Mouse (Mus musculus): ENCODE measurements at regions not wholly inside any gene's neighbourhood (a gene's known extent, or its start where the extent isn't known, plus 50 kb on each side); places are given as distances from the start of the nearest gene placed in this dataset.

- DNase-seq, result no peak
These were observed 53.2 kb downstream of the Gm815 start for GRCm38 (mm10) chr19:26938911-26939310.

GRCm38 (mm10) chr19:26944006-26944405, 58.3 kb downstream of the Gm815 start:
- DNase-seq, result no peak

- no peak for DNase-seq
These were observed 60.9 kb downstream of the Gm815 start for GRCm38 (mm10) chr19:26946562-26946961.

DNA sequence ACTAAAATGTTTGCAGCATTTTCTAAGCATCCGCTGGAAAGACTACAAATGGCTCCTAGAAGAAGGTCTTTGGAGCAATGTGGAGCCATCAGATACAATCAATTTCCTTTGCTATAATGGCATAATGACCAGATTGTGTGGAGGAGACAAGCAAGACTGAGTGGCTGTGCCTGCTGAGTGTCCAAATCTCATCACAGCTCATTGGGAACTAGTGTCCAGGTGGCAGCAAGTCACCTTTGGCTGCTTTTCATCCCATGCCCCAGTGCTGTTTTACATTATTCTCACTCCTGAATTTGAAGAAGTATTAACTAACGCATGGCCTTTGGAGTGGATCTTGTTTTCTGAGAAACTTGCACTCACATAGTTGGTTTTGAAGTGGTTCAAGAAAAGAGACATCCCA, 62.8 kb downstream of the Gm815 start:
- no peak for DNase-seq

DNA sequence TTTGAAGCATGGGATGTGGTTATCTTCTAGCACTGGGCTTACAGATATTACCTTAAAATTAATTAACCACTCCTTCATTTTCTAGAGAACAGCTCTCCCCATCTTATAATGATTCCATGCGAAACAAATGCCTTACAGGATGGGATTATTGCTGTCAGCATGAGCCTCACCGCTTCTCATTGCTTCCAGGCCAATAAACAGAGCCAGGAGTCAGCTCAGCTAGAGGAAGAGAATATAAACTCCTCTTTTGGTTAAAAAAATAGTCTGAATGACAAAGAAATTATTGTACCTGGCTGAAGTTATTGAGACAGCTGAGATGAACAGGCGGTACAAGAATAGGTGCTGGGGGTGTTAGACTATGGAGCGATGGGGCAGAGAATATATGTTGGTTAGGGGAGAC, 63.5 kb downstream of the Gm815 start:
- no peak for DNase-seq

DNA sequence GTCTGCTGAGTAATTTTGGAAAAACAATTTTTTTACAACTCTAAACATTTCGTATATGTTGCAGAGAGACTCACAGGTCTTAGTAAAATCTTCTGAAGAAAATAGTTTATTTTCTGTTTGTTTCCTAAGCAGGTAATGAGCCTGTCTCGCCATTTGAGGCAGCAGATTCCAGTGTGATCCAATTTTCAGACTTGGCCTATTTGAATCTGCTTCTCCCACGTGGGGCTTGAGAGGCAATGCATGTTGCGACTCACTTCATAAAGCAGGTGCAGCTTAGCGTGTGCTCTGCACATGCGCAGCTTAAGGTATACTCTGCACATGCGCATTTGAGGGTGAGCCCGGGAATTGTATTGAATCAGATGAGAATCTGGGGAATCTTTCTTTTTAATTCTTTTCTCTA, 67.7 kb downstream of the Gm815 start:
- DNase-seq, result no peak

DNA sequence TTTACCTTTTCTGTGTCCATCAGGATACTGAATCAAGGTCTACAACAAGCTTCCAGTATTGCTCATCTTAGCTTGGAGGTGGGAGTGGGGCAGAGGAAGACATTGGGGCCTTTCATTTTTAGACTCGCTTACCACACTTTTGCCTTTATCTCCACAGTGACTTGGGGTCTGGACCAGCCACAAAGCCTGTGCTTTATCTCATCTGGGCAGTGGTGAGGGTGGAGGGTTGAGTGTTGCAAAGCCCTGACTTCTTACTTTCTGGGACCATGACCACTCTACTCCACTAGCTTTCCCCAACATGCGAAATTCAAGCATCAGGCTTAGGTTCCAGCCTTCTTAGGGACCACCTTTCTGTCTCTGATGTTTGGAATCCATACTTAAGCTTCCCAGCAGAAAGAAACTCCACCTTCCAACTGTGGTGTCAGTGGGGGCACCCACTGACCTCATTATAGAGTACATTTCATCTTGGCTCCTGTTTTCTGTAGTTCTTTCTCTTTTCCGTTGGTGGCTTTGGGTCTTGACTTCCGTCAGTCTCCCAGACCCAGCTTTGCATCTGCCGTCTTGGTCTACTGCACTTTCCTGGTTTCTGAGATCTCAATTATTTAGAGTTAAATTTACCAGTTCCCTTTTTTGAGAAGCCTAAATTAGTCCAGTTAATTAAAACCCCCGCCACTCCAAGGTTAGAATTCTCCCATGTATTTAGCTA, 80.5 kb downstream of the Gm815 start:
- no peak for DNase-seq

GRCm38 (mm10) chr19:26973058-26973457, 87.4 kb downstream of the Gm815 start:
- peak in 1 of 2 experiments; percentile 6 for DNase-seq

GRCm38 (mm10) chr19:26973773-26974548, 88.3 kb downstream of the Gm815 start:
- no peak for DNase-seq

- DNase-seq, result no peak
These were observed 89.0 kb downstream of the Gm815 start for GRCm38 (mm10) chr19:26974576-26975204.

GRCm38 (mm10) chr19:26976604-26977322, 91.1 kb downstream of the Gm815 start:
- no peak for DNase-seq

DNA sequence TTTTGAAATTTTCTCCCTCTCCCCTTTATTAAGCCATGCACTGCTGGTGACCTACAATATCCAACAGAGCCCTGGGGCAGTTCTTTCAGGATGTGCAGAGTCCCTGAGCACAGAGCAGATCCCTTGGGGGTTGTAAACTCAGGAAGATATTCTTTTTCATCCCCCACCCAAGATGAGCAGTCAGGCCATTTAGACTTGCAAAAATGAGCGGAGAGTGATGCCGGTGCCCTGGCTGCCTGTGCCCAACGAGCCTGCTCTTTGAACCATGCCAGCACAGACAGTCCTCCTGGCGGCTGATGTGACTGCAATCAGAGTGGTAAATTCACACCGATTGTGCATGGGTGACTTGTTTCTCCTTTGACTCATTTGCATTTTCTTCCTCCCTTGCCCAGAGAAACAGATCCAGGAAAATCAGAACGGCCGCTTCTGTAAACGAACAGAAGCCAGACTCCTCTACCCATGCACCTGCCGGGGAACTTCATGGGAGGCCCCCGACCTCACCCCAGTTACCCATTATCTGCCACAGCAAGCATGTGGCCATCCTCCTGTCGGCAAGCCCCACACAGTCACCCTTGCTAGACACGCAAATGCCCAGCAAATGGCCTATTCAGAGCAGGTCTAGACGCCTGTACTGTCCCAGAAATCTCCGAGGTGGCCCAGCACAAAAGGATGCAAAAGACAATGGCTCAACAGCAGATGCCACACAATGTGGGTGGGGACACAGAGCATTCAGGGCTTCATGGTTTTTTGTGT, 92.4 kb downstream of the Gm815 start:
- peak; percentile 39 to 57 for DNase-seq

- no peak for DNase-seq
These were observed 92.9 kb downstream of the Gm815 start for GRCm38 (mm10) chr19:26978640-26979007.

DNA sequence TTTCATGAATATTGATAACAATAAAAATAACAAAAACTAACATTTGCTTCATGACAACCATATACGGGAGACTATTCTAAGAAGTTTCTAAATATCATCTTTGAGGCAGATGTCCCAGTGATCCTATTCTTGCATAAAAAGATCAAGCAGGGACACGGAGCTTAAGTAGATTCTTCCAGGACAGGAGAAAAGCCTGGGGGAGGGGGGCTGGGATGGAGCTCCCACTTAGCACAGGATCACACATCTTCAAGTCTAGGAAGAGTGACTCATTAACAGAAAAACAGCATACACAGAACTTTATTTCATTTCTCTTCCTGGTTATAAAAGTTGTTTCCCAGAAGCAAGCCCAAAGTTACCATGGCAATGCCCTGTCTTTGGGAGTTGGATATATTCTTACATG, 93.6 kb downstream of the Gm815 start:
- no peak for DNase-seq

GRCm38 (mm10) chr19:26986672-26987071, 101.0 kb downstream of the Gm815 start:
- DNase-seq, result no peak

DNA sequence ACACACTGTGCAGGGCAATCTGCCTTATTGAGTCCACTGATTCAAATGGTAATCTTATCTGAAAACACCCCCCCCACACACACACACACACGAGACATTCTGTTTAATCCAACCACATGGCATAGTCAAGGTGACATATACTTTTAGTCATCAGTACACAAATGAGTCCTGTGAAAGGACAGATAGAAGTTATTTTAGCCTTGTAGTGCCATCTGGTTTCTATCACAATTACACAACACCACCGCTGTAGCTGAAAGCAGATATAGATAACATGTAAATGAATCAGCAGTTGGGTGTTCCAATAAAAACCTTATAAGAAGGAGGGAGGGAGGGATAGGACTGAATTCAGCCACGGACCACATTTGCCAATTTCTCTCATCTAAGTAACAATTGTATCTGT, 101.5 kb downstream of the Gm815 start:
- no peak for DNase-seq

- no peak for DNase-seq
These were observed 102.3 kb downstream of the Gm815 start for GRCm38 (mm10) chr19:26987909-26988456.

DNA sequence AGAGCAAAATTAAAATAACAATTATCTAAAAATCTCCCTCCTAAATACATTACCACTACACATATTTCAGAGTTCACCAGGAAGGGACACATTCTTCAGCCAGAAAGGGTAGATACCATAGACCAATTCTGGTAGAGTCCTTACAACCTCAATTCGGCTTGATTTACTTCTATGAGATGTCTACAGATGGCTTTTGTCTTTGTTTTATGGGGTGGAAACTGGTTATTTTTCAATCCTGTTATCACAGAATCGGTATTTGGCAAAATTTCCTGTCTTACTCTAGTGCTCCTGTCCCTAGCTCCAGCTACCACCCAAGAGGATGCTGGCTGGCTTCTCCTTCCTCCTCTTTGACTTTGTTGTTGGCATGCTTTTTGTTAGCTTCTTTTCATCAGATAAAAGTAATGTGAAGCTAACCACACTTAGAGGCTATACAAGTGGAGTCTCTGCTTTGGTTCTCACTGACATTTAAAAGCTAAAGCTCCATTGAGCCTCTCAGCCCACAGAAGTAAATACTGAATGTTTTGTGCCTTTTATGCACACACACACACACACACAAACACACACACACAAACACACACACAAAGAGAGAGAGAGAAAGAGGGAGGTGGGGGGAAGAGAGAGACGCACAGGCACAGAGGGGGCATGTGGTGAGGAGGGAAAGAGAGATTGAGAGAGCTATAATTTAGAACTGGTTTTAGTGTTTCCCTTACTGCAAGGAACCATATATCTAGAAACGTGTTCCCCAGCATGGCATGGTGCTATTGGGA, 109.1 kb downstream of the Gm815 start:
- no peak for DNase-seq

- DNase-seq, result no peak
These were observed 113.9 kb downstream of the Gm815 start for GRCm38 (mm10) chr19:26999596-26999995.

- DNase-seq, result no peak
These were observed 136.2 kb downstream of the Gm815 start for GRCm38 (mm10) chr19:27021930-27022329.

GRCm38 (mm10) chr19:27022917-27023316, 137.2 kb downstream of the Gm815 start:
- DNase-seq, result no peak
